Mouse (Mus musculus) stomach, embryonic 14.5 days (tissue): ENCODE measurements around the gene Epop. TPM values are rescaled to one million over a fixed set of nuclear protein-coding genes. Genes with fewer than 3 reads are reported as not detected.
"Not testable (repeated sequence)": the region's sequence is repeated elsewhere in the genome, so short reads cannot be mapped to it uniquely, and the experiment has no call there.

Experiments
- ATAC-seq: fragments of 200-750 bp; cut with Nextera tagmentation; 2 replicates; pipeline ENCODE4 v1.8.0; 2017; ENCODE audit warnings: low read depth, moderate TSS enrichment; ENCODE audit not compliant: insufficient number of reproducible peaks, insufficient read depth, low FRiP score
- H3K27ac ChIP-seq: fragments of 300-500 bp; sonication (generic); 2 replicates; pipeline ENCODE4 v1.5.1; 2014; ENCODE audit warnings: mild to moderate bottlenecking, low read length, moderate library complexity, mixed read lengths
- H3K27me3 ChIP-seq: fragments of 300-500 bp; sonication (generic); 2 replicates; pipeline ENCODE4 v1.6.1; 2014; ENCODE audit warnings: low read length, control low read depth, mixed read lengths; ENCODE audit not compliant: control insufficient read depth, insufficient read depth
- H3K36me3 ChIP-seq: fragments of 300-500 bp; sonication (generic); 2 replicates; pipeline ENCODE4 v1.6.1; 2014; ENCODE audit warnings: mild to moderate bottlenecking, control low read depth, low read length, moderate library complexity, mixed read lengths; ENCODE audit not compliant: control insufficient read depth, insufficient read depth
- H3K4me1 ChIP-seq: fragments of 300-500 bp; sonication (generic); 2 replicates; pipeline ENCODE4 v1.6.1; 2014; ENCODE audit warnings: low read length, control low read depth, mixed read lengths; ENCODE audit not compliant: control insufficient read depth, insufficient read depth
- H3K4me2 ChIP-seq: fragments of 300-500 bp; sonication (generic); replicated peaks from 2 replicates; pipeline ENCODE4 v1.6.1; 2014; ENCODE audit warnings: low read depth, low read length, control low read depth
- H3K4me3 ChIP-seq: fragments of 300-500 bp; sonication (generic); 2 replicates; pipeline ENCODE4 v1.5.1; 2014; ENCODE audit warnings: low read depth, low read length, control low read depth
- H3K9ac ChIP-seq: fragments of 300-500 bp; sonication (generic); replicated peaks from 2 replicates; pipeline ENCODE4 v1.6.1; 2014; ENCODE audit warnings: low read depth, mild to moderate bottlenecking, control low read depth, low read length, moderate library complexity, mixed read lengths
- H3K9me3 ChIP-seq: fragments of 300-500 bp; sonication (generic); 2 replicates; pipeline ENCODE4 v1.6.1; 2016; ENCODE audit warnings: low read depth, low read length, control low read depth; ENCODE audit not compliant: control insufficient read depth
- WGBS: fragments of 180-500 bp; shearing (Covaris S2); extraction: QIAGEN DNeasy Blood & Tissue Kit; methylation state at CpG from one replicate; pipeline ENCODE4 v1.1.7; 2014; 5-methylcytosine and 5-hydroxymethylcytosine counted together
- polyA plus RNA-seq: library from polyadenylated mRNA; unstranded; fragments of >200 nt; fragmentation: Nextera tagmentation; extraction: Ambion mirVana; gene quantifications from 2 replicates; pipeline ENCODE4 v1.2.1, GENCODE M21; 2014

The Epop gene
- polyA plus RNA-seq, 1 experiment from 2014 or later: 2.7 TPM

- H3K36me3 ChIP-seq: no peaks in the 10 kb centered on the region
- H3K9ac ChIP-seq: no peak overlapping the region
- H3K4me3 ChIP-seq: no peak overlapping the region
- H3K4me2 ChIP-seq: no peak overlapping the region
- ATAC-seq: no peak
- H3K27me3 ChIP-seq: no peaks in the 10 kb centered on the region
- H3K9me3 ChIP-seq: no peaks in the 10 kb centered on the region
- no peak overlapping the region for H3K27ac ChIP-seq
- H3K4me1 ChIP-seq: no peaks in the 10 kb centered on the region
- 6% methylated on average over 6 of the region's 6 CpGs for WGBS
Observed at GRCm38 (mm10) chr11:97644834-97645233, 15.3 kb upstream of the Epop start.

GRCm38 (mm10) chr11:97643380-97644055 lies 14.0 kb upstream of the Epop start:
- no peak for ATAC-seq
- Histone ChIP-seq H3K4me2 (no peak overlapping the region), H3K9me3 (no peaks in the 10 kb centered on the region), H3K27me3 (no peaks in the 10 kb centered on the region), H3K36me3 (no peaks in the 10 kb centered on the region), H3K4me3 (no peak overlapping the region), H3K4me1 (no peaks in the 10 kb centered on the region), H3K9ac (no peak overlapping the region), H3K27ac (no peak overlapping the region)
- 75% methylated on average over 8 of the region's 8 CpGs for WGBS

DNA sequence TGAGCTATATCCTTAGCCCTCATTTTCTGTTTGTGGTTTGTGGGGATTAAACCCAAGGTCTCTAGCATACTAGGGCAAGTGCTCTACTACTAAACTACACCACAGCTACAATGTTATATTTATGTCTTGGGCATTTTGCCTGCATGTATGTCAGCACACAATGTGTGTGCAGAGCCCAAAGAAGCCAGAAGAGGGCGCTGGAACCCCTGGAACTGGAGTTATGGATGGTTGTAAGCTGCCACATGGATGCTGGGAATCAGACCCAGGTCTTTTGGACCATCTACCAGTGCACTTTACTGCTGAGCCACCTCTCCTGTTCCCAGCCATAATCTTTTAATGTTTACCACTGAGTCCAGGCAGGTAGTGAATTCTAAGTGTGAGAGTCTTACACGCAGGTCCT lies 13.2 kb upstream of the Epop start:
- H3K36me3 ChIP-seq: no peaks in the 10 kb centered on the region
- WGBS: 48% methylated on average over 2 of the region's 2 CpGs
- no peaks in the 10 kb centered on the region for H3K4me1 ChIP-seq
- no peak for ATAC-seq
- no peak overlapping the region for H3K9ac ChIP-seq
- H3K4me3 ChIP-seq: no peak overlapping the region
- H3K27me3 ChIP-seq: no peaks in the 10 kb centered on the region
- no peaks in the 10 kb centered on the region for H3K9me3 ChIP-seq
- no peak overlapping the region for H3K27ac ChIP-seq
- H3K4me2 ChIP-seq: no peak overlapping the region

GRCm38 (mm10) chr11:97641668-97642067 lies 12.2 kb upstream of the Epop start:
- no peak for ATAC-seq
- whole genome bisulfite sequencing: 54% methylated on average over 8 of the region's 8 CpGs
- H3K4me2 ChIP-seq: no peak overlapping the region
- H3K4me1 ChIP-seq: no peaks in the 10 kb centered on the region
- no peak overlapping the region for H3K4me3 ChIP-seq
- H3K27ac ChIP-seq: no peak overlapping the region
- H3K9ac ChIP-seq: no peak overlapping the region
- H3K27me3 ChIP-seq: no peaks in the 10 kb centered on the region
- no peaks in the 10 kb centered on the region for H3K9me3 ChIP-seq
- H3K36me3 ChIP-seq: no peaks in the 10 kb centered on the region

- WGBS: 57% methylated on average over 11 of the region's 11 CpGs
- Histone ChIP-seq H3K9ac (no peak overlapping the region), H3K36me3 (no peaks in the 10 kb centered on the region), H3K4me2 (no peak overlapping the region), H3K4me3 (no peak overlapping the region), H3K27ac (no peak overlapping the region), H3K9me3 (no peaks in the 10 kb centered on the region), H3K4me1 (no peaks in the 10 kb centered on the region), H3K27me3 (peaks cover 7% of the 10 kb centered on the region; the same call in 1 of the 2 replicates)
- ATAC-seq: no peak
Observed at GRCm38 (mm10) chr11:97635468-97636019, 6.0 kb upstream of the Epop start.

DNA sequence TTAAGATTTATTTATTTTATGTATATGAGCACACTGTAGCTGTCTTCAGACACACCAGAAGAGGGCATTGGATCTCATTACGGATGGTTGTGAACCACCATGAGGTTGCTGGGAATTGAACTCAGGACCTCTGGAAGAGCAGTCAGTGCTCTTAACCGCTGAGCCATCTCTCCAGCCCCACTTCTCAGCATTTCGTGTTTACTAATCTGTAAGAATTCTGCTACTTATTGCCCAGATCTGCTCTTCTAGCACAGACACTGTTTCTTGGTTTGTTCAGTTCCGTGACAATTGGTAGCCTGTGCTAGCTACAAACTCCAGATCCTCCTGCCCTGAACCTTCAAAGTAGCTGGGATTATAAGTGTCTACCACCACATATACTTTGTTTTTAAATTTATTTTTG lies 2.9 kb upstream of the Epop start:
- H3K9ac ChIP-seq, H3K27ac ChIP-seq, H3K9me3 ChIP-seq, H3K4me2 ChIP-seq, ATAC-seq, H3K36me3 ChIP-seq, H3K4me3 ChIP-seq: not testable (repeated sequence)
- Histone ChIP-seq H3K27me3 (peaks cover 23% of the 10 kb centered on the region), H3K4me1 (peaks cover 11% of the 10 kb centered on the region; the same call in 1 of the 2 replicates)
- 87% methylated on average over 4 of the region's 4 CpGs for WGBS

DNA sequence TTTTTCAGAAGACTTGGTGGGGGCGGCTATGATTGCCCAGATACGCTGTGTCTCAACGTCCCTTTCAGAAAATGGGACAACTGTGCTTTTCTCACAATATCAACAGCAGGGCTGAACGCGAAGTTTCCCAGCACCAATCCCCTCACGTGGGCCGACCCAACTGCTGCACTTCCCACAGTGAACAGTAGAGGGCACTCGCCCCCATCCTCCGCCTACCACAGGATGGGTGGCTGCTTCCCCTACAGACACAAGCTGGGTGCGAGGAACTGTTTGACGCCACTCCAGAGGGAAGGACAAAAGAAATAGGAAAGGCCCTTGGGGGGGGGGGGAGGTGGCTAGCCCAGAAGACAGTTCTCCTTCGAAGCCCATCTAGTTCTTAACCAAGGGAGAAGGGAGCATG lies 2.4 kb upstream of the Epop start:
- no peak for ATAC-seq
- H3K4me3 ChIP-seq: no peak overlapping the region
- H3K9me3 ChIP-seq: no peaks in the 10 kb centered on the region
- H3K9ac ChIP-seq: no peak overlapping the region
- 5% methylated on average over 12 of the region's 12 CpGs for WGBS
- peaks cover 28% of the 10 kb centered on the region for H3K27me3 ChIP-seq
- H3K4me1 ChIP-seq: peaks cover 12% of the 10 kb centered on the region; the same call in 1 of the 2 replicates
- no peaks in the 10 kb centered on the region for H3K36me3 ChIP-seq
- no peak overlapping the region for H3K27ac ChIP-seq
- no peak overlapping the region for H3K4me2 ChIP-seq

- no peak overlapping the region for H3K9ac ChIP-seq
- ATAC-seq: no peak
- peaks cover 16% of the 10 kb centered on the region; the same call in 1 of the 2 replicates for H3K4me1 ChIP-seq
- WGBS: 19% methylated on average over 5 of the region's 5 CpGs
- no peaks in the 10 kb centered on the region for H3K9me3 ChIP-seq
- no peak overlapping the region for H3K27ac ChIP-seq
- no peak overlapping the region for H3K4me2 ChIP-seq
- H3K4me3 ChIP-seq: no peak overlapping the region
- H3K27me3 ChIP-seq: peaks cover 31% of the 10 kb centered on the region
- H3K36me3 ChIP-seq: no peaks in the 10 kb centered on the region
Observed at GRCm38 (mm10) chr11:97631500-97631899, 2.0 kb upstream of the Epop start.

GRCm38 (mm10) chr11:97631046-97631445 lies 1.5 kb upstream of the Epop start:
- Histone ChIP-seq H3K4me3 (no peak overlapping the region), H3K27ac (no peak overlapping the region), H3K36me3 (no peaks in the 10 kb centered on the region), H3K27me3 (peaks cover 33% of the 10 kb centered on the region), H3K4me1 (peaks cover 17% of the 10 kb centered on the region; the same call in 1 of the 2 replicates), H3K9me3 (no peaks in the 10 kb centered on the region), H3K9ac (no peak overlapping the region), H3K4me2 (no peak overlapping the region)
- no peak for ATAC-seq
- 45% methylated on average over 2 of the region's 2 CpGs for WGBS
